Mouse (Mus musculus): ENCODE measurements around the gene Jpt1. TPM values are rescaled to one million over a fixed set of nuclear protein-coding genes. Genes with fewer than 3 reads are reported as not detected.
"Not testable (repeated sequence)": the region's sequence is repeated elsewhere in the genome, so short reads cannot be mapped to it uniquely, and the experiment has no call there.

Gene Jpt1
- polyA plus RNA-seq (2016; fragmentation: Nextera tagmentation; extraction: Ambion mirVana): 512 and 557 TPM in 2 replicates

DNA sequence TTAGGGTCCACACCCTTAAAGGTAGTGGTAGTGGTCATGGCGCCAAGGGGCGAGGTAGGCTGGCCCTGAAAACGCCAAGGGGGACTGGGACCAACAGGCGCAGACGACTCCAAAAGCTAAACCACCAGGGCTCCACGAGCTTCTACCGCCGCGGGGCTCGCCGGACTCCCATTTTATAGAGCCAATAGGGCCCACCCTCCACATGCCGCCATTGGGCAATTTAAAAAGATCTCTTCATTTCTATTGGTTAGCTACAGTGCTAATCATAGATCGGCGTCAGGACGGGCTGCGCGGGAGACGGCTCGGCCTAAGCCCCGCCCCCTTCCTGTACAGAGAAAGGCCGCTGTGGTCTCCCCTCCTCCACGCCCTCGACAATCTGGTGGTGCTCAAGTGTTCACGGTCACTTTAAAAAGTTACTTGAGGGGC lies at the start of gene Jpt1:
Gene Jpt1 (minus strand): TSS at position 150 of the 426 bp plus-strand sequence.
- Histone ChIP-seq H3K4me1 (replicated peaks) (peaks cover 37% of the 10 kb centered on the region), H3K4me3 (replicated peaks) (peak within 1 kb of the TSS; percentile 73), H3K27ac (peak within 1 kb of the TSS; percentile 83), H3K9ac (replicated peaks) (peak within 1 kb of the TSS; percentile 92), H3K9me3 (no peaks in the 10 kb centered on the region), H3K4me2 (peak within 1 kb of the TSS; percentile 95), H3K36me3 (no peaks in the 10 kb centered on the region), H3K27me3 (no peaks in the 10 kb centered on the region)
- under 1% methylated on average over 24 of the region's 24 CpGs for WGBS
- ATAC-seq (ENCODE audit: insufficient number of reproducible peaks, insufficient read depth, low FRiP score, low TSS enrichment, low read depth): peak; percentile 95

DNA sequence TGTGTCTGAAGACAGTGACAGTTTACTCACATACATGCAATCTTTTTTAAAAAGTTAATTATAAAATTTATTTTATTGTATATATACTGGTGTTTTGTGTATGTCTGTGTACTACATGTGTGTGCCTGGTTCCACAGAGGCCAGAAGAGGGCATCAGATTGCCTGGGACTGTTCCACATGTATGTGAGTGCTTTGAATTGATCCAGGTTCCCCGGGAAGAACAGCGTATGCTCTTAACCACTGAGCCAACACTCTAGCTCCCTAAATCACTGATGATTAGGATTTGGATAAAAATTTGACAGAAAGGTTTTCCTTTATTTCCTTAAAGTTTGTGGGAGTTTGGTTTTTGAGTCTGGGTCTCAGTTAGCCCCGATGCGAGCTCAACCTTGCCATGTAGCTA lies 49.2 kb upstream of the Jpt1 start:
- peak overlapping the region; percentile 77 for H3K27ac ChIP-seq
- H3K4me1 ChIP-seq (replicated peaks): peaks cover 13% of the 10 kb centered on the region
- peak overlapping the region; percentile 72 for H3K4me3 ChIP-seq (replicated peaks)
- H3K9ac ChIP-seq (replicated peaks): peak overlapping the region; percentile 73; the same call in 1 of the 2 replicates
- peak overlapping the region; percentile 78 for H3K4me2 ChIP-seq
- peaks cover 26% of the 10 kb centered on the region for H3K36me3 ChIP-seq
- no peaks in the 10 kb centered on the region for H3K9me3 ChIP-seq
- ATAC-seq (ENCODE audit: insufficient number of reproducible peaks, insufficient read depth, low FRiP score, low TSS enrichment, low read depth): no peak
- H3K27me3 ChIP-seq: no peaks in the 10 kb centered on the region
- whole genome bisulfite sequencing: 46% methylated on average over 4 of the region's 4 CpGs

DNA sequence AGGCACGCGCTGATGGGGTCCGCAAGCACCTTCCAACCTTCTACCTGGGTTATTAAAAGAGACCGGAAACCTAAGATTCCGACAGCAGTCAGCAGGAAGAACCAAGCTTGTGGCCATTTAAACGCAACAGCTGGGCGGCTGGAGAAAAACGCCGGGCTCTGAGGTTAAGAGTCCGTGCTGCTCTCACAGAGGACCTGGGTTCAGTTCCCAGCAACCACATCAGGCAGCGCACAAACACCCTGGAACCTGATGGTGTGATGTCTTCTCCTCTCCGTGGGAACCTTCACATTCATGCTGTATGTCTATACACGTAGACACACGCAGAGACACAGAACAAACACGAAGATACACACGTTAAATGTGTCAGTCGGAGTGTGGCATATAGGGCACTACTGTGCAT lies 41.5 kb upstream of the Jpt1 start:
- WGBS: 79% methylated on average over 17 of the region's 17 CpGs
- H3K27me3 ChIP-seq: no peaks in the 10 kb centered on the region

DNA sequence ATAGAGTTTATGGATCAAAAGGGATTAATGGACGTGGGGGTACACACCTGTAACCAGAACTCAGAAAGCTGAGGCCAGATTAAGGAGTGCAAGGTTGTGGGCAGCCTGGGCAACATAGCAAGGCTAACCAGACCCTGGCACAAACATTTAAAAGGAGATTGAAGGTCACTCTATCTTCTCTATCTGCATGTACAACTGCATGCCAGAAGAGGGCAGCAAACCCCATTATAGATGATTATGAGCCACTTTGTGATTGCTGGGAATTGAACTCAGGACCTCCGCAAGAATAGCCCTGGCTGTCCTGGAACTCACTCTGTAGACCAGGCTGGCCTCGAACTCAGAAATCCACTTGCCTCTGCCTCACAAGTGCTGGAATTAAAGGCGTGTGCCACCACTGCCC lies 38.6 kb upstream of the Jpt1 start:
- no peaks in the 10 kb centered on the region for H3K9me3 ChIP-seq
- no peak overlapping the region for H3K9ac ChIP-seq (replicated peaks)
- WGBS: 52% methylated on average over 4 of the region's 4 CpGs
- no peaks in the 10 kb centered on the region for H3K4me1 ChIP-seq (replicated peaks)
- no peaks in the 10 kb centered on the region for H3K36me3 ChIP-seq
- H3K4me2 ChIP-seq: no peak overlapping the region
- H3K27me3 ChIP-seq: no peaks in the 10 kb centered on the region
- ATAC-seq (ENCODE audit: insufficient number of reproducible peaks, insufficient read depth, low FRiP score, low TSS enrichment, low read depth): no peak
- no peak overlapping the region for H3K4me3 ChIP-seq (replicated peaks)
- H3K27ac ChIP-seq: no peak overlapping the region

More for the DNA sequence above, 41.5 kb upstream of the Jpt1 start:
- Histone ChIP-seq H3K27ac (no peak overlapping the region), H3K4me2 (no peak overlapping the region), H3K4me3 (replicated peaks) (no peak overlapping the region), H3K36me3 (no peaks in the 10 kb centered on the region), H3K9ac (replicated peaks) (no peak overlapping the region), H3K4me1 (replicated peaks) (no peaks in the 10 kb centered on the region), H3K9me3 (no peaks in the 10 kb centered on the region)
- ATAC-seq (ENCODE audit: insufficient number of reproducible peaks, insufficient read depth, low FRiP score, low TSS enrichment, low read depth): no peak

DNA sequence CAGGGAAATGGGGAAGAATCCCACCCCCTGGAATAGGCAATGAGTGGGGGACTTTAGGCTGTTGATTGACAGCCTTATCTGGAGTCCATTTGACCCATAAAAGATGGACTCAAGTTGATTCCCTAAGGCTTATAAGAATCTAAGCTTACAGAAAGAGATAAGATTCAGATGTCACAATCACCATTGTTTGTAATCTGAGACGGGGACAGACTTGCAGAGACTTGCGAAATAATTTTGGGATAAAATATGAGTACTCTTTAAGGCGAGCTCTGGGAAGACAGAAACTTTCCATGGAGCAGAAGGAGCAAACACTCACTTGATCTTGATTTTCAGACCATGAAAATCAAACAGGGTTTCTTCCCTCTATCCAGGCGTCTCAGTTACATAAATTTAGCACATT lies 29.4 kb upstream of the Jpt1 start:
- no peak overlapping the region for H3K9ac ChIP-seq (replicated peaks)
- no peaks in the 10 kb centered on the region for H3K9me3 ChIP-seq
- no peaks in the 10 kb centered on the region for H3K36me3 ChIP-seq
- no peak for ATAC-seq (ENCODE audit: insufficient number of reproducible peaks, insufficient read depth, low FRiP score, low TSS enrichment, low read depth)
- no peak overlapping the region for H3K4me3 ChIP-seq (replicated peaks)
- 77% methylated on average over 4 of the region's 4 CpGs for WGBS
- H3K27me3 ChIP-seq: no peaks in the 10 kb centered on the region
- H3K27ac ChIP-seq: no peak overlapping the region
- no peaks in the 10 kb centered on the region for H3K4me1 ChIP-seq (replicated peaks)
- H3K4me2 ChIP-seq: no peak overlapping the region

DNA sequence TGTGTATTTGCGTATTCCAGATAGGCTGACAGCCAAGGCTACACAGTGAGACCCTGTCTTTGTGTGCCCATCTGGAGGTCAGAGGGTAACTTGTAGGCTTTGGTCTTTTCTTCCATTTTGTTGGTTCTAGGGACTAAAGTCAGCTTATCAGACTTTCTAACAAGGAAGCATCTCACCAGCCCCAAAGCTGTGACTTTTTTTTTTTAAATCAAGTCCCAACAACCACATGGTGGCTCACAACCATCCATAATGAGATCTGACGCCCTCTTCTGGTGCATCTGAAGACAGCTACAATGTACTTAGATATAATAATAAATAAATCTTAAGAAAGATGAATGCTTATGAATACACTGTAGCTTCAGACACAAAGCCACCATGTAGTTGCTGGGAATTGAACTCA lies 23.9 kb upstream of the Jpt1 start:
- no peak for ATAC-seq (ENCODE audit: insufficient number of reproducible peaks, insufficient read depth, low FRiP score, low TSS enrichment, low read depth)
- no peak overlapping the region for H3K27ac ChIP-seq
- H3K9ac ChIP-seq (replicated peaks): no peak overlapping the region
- no peak overlapping the region for H3K4me3 ChIP-seq (replicated peaks)
- H3K4me2 ChIP-seq: no peak overlapping the region
- H3K36me3 ChIP-seq: peaks cover 13% of the 10 kb centered on the region
- H3K9me3 ChIP-seq: no peaks in the 10 kb centered on the region
- H3K4me1 ChIP-seq (replicated peaks): peaks cover 16% of the 10 kb centered on the region
- no peaks in the 10 kb centered on the region for H3K27me3 ChIP-seq
- WGBS: 68% methylated on average over 2 of the region's 2 CpGs

DNA sequence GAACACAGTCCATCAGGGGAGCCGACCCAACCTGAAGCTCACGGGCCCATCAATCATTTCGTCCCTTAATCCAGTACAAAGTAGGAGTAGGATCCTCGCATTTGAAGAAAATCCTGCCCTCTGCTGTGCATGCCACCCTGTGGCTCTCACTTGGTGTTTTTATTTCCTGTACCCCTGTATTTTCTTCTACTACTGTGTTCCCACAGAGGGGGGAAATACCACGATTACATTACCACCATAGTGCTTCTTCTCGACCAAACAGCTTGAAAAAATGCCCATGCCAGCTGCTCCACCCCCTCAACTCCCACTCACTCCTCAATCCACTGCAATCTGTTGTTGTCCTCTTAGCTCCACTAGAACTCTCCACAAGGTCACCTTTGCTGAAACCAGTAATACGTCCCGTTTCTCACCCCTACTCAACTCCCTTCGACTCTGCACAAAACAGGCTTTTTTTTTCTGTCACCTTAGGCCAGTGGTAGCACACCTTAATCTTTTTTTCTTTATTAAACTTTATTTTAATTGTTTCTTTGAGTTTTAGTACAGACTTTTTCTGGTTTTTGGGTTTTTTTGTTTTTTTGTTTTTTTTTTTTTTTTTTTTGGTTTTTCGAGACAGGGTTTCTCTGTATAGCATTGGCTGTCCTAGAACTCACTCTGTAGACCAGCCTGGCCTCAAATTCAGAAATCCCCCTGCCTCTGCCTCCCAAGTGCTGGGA lies 22.8 kb upstream of the Jpt1 start:
- H3K9me3 ChIP-seq: no peaks in the 10 kb centered on the region
- no peak for ATAC-seq (ENCODE audit: insufficient number of reproducible peaks, insufficient read depth, low FRiP score, low TSS enrichment, low read depth)
- H3K27me3 ChIP-seq: no peaks in the 10 kb centered on the region
- no peak overlapping the region for H3K9ac ChIP-seq (replicated peaks)
- H3K36me3 ChIP-seq: peaks cover 23% of the 10 kb centered on the region
- peak overlapping the region; percentile 93; the same call in 1 of the 2 replicates for H3K4me3 ChIP-seq (replicated peaks)
- WGBS: 85% methylated on average over 10 of the region's 10 CpGs
- H3K4me2 ChIP-seq: peak overlapping the region; percentile 76
- peak overlapping the region; percentile 100 for H3K27ac ChIP-seq
- H3K4me1 ChIP-seq (replicated peaks): peaks cover 16% of the 10 kb centered on the region

DNA sequence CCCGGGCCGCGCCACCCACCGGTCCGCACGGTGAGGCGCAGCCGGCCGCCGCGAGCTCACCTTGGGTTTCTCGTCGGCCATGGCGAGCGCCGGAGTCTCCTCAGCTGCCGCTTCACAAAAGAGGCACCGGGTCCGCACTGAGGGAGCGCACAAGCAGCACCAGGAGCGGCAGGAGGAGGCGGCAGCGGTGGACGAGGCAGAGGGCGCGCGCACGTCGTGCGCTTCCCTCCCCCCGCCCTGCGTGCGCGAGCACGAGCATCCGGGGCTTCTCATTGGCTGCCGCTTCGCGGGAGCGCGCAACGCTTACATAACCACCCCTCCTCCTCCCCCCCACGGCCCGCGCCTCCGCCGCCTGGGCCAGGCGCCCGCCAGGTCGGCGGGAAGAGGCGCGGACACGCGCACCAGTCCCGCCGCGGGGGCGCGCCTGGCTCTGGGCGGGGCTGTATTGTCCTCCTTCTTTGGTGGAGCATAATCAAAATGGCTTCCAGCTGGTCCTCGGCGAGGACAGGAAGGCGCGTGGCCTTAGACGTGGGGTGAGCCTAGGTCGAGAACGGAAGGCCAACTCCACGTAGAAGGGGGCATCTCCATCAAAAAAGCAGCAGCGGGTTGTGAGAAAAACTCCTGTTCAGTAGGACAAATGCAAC lies 22.0 kb upstream of the Jpt1 start, which contains the start of gene Sumo2:
Gene Sumo2 (minus strand): TSS at position 239 of the 644 bp plus-strand sequence.
- peak; percentile 85 for ATAC-seq (ENCODE audit: insufficient number of reproducible peaks, insufficient read depth, low FRiP score, low TSS enrichment, low read depth)
- peak within 1 kb of the TSS; percentile 76 for H3K4me2 ChIP-seq
- no peaks in the 10 kb centered on the region for H3K9me3 ChIP-seq
- peak within 1 kb of the TSS; percentile 93 for H3K4me3 ChIP-seq (replicated peaks)
- H3K27me3 ChIP-seq: no peaks in the 10 kb centered on the region
- H3K27ac ChIP-seq: peak within 1 kb of the TSS; percentile 100
- peaks cover 16% of the 10 kb centered on the region for H3K4me1 ChIP-seq (replicated peaks)
- WGBS: 1% methylated on average over 62 of the region's 70 CpGs
- H3K36me3 ChIP-seq: peaks cover 30% of the 10 kb centered on the region
- peak within 1 kb of the TSS; percentile 97 for H3K9ac ChIP-seq (replicated peaks)

DNA sequence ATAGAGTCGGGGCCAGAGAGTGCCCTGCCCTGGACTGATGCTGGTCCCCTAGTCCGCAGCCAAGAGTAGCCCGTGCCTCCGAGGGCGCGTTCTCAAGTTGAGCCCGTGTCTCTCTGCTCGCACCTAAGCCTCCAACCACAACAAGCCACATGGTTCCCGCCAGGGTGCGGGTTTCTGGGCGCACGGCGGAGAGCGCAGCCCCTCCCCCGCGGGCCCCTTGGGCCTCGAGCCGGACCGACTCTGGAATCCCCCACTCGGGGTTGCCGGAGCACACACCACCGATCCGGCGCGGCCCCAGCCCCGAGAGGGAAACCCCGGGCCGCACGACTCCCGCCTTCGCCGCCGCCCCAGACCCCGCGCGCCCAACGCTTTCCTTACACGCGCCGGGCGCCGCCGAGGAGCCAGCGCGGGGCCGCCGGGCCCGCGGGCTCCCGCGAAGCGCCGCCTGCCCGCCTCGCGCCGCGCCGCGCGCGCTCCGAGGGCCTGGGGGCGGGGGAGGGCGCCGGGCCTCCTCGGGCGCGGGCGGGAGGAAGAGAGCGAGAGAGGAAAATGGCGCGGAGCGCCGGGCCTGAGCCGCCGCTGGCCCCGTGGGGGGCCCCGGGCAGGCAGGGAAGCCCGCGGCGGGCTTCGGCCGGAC lies 21.3 kb upstream of the Jpt1 start:
- ATAC-seq (ENCODE audit: insufficient number of reproducible peaks, insufficient read depth, low FRiP score, low TSS enrichment, low read depth): peak; percentile 39
- Histone ChIP-seq H3K9ac (replicated peaks) (peak overlapping the region; percentile 97), H3K4me2 (peak overlapping the region; percentile 76), H3K36me3 (peaks cover 33% of the 10 kb centered on the region), H3K27ac (peak overlapping the region; percentile 100), H3K9me3 (no peaks in the 10 kb centered on the region), H3K27me3 (no peaks in the 10 kb centered on the region), H3K4me1 (replicated peaks) (peaks cover 16% of the 10 kb centered on the region), H3K4me3 (replicated peaks) (peak overlapping the region; percentile 93)
- WGBS: under 1% methylated on average over 83 of the region's 84 CpGs

DNA sequence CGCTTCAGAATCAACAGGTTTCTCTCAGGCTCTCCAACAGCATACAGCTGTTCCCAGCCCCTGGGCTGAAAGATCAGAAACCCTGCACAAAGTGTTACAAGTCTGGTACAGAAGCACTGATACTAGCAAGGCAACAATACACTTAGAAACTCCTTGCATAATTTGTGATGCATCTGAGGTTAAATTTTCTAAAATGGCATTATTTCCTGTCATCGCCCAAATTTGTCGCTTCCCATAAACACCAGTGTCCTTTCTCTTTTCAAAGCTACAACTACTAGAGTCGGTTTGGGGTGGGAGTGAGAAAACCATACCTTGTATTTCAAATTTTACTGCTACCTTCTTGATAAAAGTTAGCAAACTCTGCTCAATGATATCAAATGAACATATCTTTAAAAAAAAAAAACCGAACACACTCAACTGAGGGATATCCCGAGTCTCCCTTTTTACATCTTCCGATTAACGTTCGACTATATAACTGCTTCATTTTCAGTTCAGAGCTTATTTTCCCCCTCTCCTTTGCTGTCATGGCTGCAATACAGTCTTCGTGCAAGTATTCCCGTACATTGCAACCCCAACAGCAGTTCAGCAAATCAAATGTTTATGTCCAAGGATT lies 20.7 kb upstream of the Jpt1 start:
- Histone ChIP-seq H3K9ac (replicated peaks) (peak overlapping the region; percentile 97), H3K36me3 (peaks cover 40% of the 10 kb centered on the region), H3K4me3 (replicated peaks) (peak overlapping the region; percentile 93), H3K9me3 (no peaks in the 10 kb centered on the region), H3K4me1 (replicated peaks) (peaks cover 16% of the 10 kb centered on the region), H3K27ac (peak overlapping the region; percentile 100), H3K4me2 (peak overlapping the region; percentile 76), H3K27me3 (no peaks in the 10 kb centered on the region)
- ATAC-seq (ENCODE audit: insufficient number of reproducible peaks, insufficient read depth, low FRiP score, low TSS enrichment, low read depth): no peak
- WGBS: 5% methylated on average over 11 of the region's 11 CpGs

DNA sequence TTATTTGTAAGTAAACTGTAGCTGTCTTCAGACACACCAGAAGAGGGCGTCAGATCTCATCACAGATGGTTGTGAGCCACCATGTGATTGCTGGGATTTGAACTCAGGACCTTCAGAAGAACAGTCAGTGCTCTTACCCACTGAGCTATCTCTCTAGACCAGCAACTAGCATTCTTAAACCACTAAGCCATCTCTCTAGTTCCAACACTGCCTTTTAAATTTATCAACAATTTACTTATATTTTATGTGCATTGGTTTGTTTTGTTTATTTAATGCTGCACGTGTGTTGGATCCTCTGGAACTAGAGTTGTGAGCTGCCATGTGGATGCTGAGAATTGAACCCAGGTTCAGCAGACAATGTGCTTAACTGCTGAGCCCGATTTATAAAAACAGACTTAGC lies 12.3 kb upstream of the Jpt1 start:
- WGBS: 85% methylated on average over 3 of the region's 3 CpGs
- peaks cover 84% of the 10 kb centered on the region for H3K36me3 ChIP-seq
- not testable (repeated sequence) for H3K4me1 ChIP-seq (replicated peaks)

More for the DNA sequence above, 12.3 kb upstream of the Jpt1 start:
- not testable (repeated sequence) for ATAC-seq (ENCODE audit: insufficient number of reproducible peaks, insufficient read depth, low FRiP score, low TSS enrichment, low read depth); H3K4me3 ChIP-seq (replicated peaks); H3K27ac ChIP-seq; H3K9ac ChIP-seq (replicated peaks); H3K9me3 ChIP-seq; H3K27me3 ChIP-seq; H3K4me2 ChIP-seq
